Mouse (Mus musculus) cortical plate, adult 2 months (tissue): ENCODE data around the gene Ovol1.

Experiments used
- CTCF ChIP-seq: fragments of 200-500 bp; IDR thresholded peaks from 2 replicates; pipeline ENCODE4 v1.5.1; 2011; ENCODE audit warnings: mild to moderate bottlenecking, control low read depth, low read length; ENCODE audit not compliant: insufficient read depth; ENCODE audit errors: extremely low read depth
- POLR2A ChIP-seq: fragments of 200-500 bp; IDR thresholded peaks from 2 replicates; pipeline ENCODE4 v1.6.1; 2011; ENCODE audit warnings: mild to moderate bottlenecking, low read length, control low read depth; ENCODE audit not compliant: insufficient read depth; ENCODE audit errors: extremely low read depth

DNA sequence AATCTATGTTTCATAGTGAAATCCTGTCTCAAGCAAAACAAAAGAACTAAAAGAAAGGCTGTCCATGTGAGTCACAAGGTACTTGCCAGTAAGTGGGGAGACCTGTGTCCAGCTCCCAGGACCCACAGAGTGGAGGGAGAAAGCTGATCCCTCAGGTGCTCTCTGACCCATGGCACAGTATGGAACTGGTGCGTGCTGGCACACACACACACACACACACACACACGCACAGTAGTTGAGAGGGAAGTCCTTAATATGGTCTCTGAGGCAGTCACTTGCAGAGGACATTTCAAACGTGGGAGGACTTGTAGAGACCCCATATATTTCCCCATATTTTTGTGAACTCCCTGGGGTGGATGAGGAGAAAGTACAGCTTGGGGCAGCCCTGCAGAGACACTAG is 1.4 kb upstream of the Ovol1 start:
- no peak for TF ChIP-seq CTCF
- TF ChIP-seq POLR2A = no peak
